ENCODE assay signal across 20 mouse cellular contexts in genomic region chr16:93932185-93933168, GRCm38 (mm10). TPM values are rescaled to one million over a fixed set of nuclear protein-coding genes. Genes with fewer than 3 reads are reported as not detected.
DNase-seq lines count a peak whose midpoint lies in the region; ATAC-seq and TF ChIP-seq lines count a peak whose summit lies in the region.
"Had no signal": no experiment of that assay in that cellular context is flagged by ENCODE, and none has a peak within 500 bp of the region (broad histone marks: within the 10 kb centered on the region; RNA-seq: fewer than 3 reads in every experiment).

No protein-coding gene starts in this region.

- H3K27ac ChIP-seq in liver, embryonic 15.5 days (replicated peaks): no peak overlapping the region
- H3K27ac ChIP-seq in intestine, embryonic 14.5 days (ENCODE audit: low read depth): peak overlapping the region; percentile 38; the same call in 1 of the 2 replicates
- H3K27ac ChIP-seq in small intestine, adult 2 months (ENCODE audit: insufficient read depth, low read depth, low read length): peak overlapping the region; percentile 65
- H3K27ac ChIP-seq in hindbrain, embryonic 14.5 days: no peak overlapping the region
- H3K27ac ChIP-seq: forebrain, embryonic 13.5 days; limb, embryonic 15.5 days; neural tube, embryonic 15.5 days had no signal

- 0 out of 2 replicates have a peak, but pooled peaks have one; percentile 20 for ATAC-seq in liver, embryonic 15.5 days (ENCODE audit: insufficient read depth)
- ATAC-seq in intestine, embryonic 14.5 days (replicated peaks; ENCODE audit: low FRiP score, low TSS enrichment, low read depth): no peak
- ATAC-seq in hindbrain, embryonic 14.5 days (ENCODE audit: low FRiP score): no peak
- ATAC-seq: forebrain, embryonic 13.5 days had no signal

- 63% methylated on average over 17 of the region's 17 CpGs for WGBS in liver, embryonic 15.5 days (ENCODE audit: insufficient replicate concordance)
- 52% methylated on average over 17 of the region's 17 CpGs for WGBS in intestine, embryonic 14.5 days
- WGBS in small intestine, adult 2 months: 26% methylated on average over 17 of the region's 17 CpGs
- WGBS in hindbrain, embryonic 14.5 days: 74% methylated on average over 17 of the region's 17 CpGs

- H3K27me3 ChIP-seq in liver, embryonic 15.5 days: peaks cover 32% of the 10 kb centered on the region
- peaks cover 19% of the 10 kb centered on the region for H3K27me3 ChIP-seq in intestine, embryonic 14.5 days (replicated peaks; ENCODE audit: control insufficient read depth, insufficient read depth, low read length)
- H3K27me3 ChIP-seq in small intestine, adult 2 months (ENCODE audit: control insufficient read depth, insufficient read depth, low read length): no peaks in the 10 kb centered on the region
- H3K27me3 ChIP-seq in hindbrain, embryonic 14.5 days (ENCODE audit: control insufficient read depth, insufficient read depth, low read length): peaks cover 25% of the 10 kb centered on the region

- DNase-seq in cerebellum, postnatal 14 days: peak; percentile 24 to 27
- no peak for DNase-seq in cerebellum, adult 8-10 months
- no peak for DNase-seq in liver
- peak; percentile 64 for DNase-seq in intestine, embryonic 14.5 days (ENCODE audit: low spot score)
- no peak for DNase-seq in hindbrain, embryonic 14.5 days (ENCODE audit: low spot score)
- no peak for DNase-seq in left cerebral cortex, adult 11 months (ENCODE audit: low spot score)
- DNase-seq: cerebellum, postnatal 36 days; kidney, adult 18-20 months; kidney, postnatal 14 days; layer of hippocampus, adult 9-11 months; midbrain, embryonic 14.5 days; retina, postnatal 1 day; spleen, adult 18-20 months; thymus, postnatal 4 days had no signal

- H3K9me3 ChIP-seq in liver, embryonic 15.5 days (replicated peaks): no peaks in the 10 kb centered on the region
- H3K9me3 ChIP-seq in intestine, embryonic 14.5 days (ENCODE audit: control insufficient read depth, low read length): no peaks in the 10 kb centered on the region
- H3K9me3 ChIP-seq in hindbrain, embryonic 14.5 days (ENCODE audit: control insufficient read depth, low read length): no peaks in the 10 kb centered on the region
- H3K9me3 ChIP-seq: forebrain, embryonic 13.5 days; limb, embryonic 15.5 days; neural tube, embryonic 15.5 days had no signal

- no peak overlapping the region for H3K4me3 ChIP-seq in liver, embryonic 15.5 days (replicated peaks)
- no peak overlapping the region for H3K4me3 ChIP-seq in intestine, embryonic 14.5 days (ENCODE audit: low read depth, low read length)
- no peak overlapping the region for H3K4me3 ChIP-seq in small intestine, adult 2 months (ENCODE audit: low read depth, low read length)
- H3K4me3 ChIP-seq in hindbrain, embryonic 14.5 days (replicated peaks; ENCODE audit: low read length): no peak overlapping the region
- H3K4me3 ChIP-seq: forebrain, embryonic 13.5 days; limb, embryonic 15.5 days; myocyte; neural tube, embryonic 15.5 days had no signal

- H3K9ac ChIP-seq in liver, embryonic 15.5 days: no peak overlapping the region
- no peak overlapping the region for H3K9ac ChIP-seq in intestine, embryonic 14.5 days (ENCODE audit: low read length)
- H3K9ac ChIP-seq in hindbrain, embryonic 14.5 days: no peak overlapping the region
- H3K9ac ChIP-seq: forebrain, embryonic 13.5 days; limb, embryonic 15.5 days; neural tube, embryonic 15.5 days had no signal

- 0 out of 2 replicates have a peak, but pooled peaks cover 7% of the 10 kb centered on the region for H3K4me1 ChIP-seq in liver, embryonic 15.5 days (replicated peaks)
- H3K4me1 ChIP-seq in intestine, embryonic 14.5 days (replicated peaks; ENCODE audit: control insufficient read depth, insufficient read depth, low read length): no peaks in the 10 kb centered on the region; the same call in 1 of the 2 replicates
- H3K4me1 ChIP-seq in small intestine, adult 2 months (ENCODE audit: control insufficient read depth, insufficient read depth, insufficient read length, low read length): peaks cover 11% of the 10 kb centered on the region
- H3K4me1 ChIP-seq in hindbrain, embryonic 14.5 days (replicated peaks; ENCODE audit: control insufficient read depth, insufficient read depth, low read length): no peaks in the 10 kb centered on the region

- no peak for TF ChIP-seq CTCF in small intestine, adult 2 months (IDR thresholded peaks at IDR 0.05; ENCODE audit: extremely low read depth, insufficient read length, insufficient replicate concordance, low read depth, low read length)

- TF ChIP-seq POLR2A in small intestine, adult 2 months (IDR thresholded peaks at IDR 0.05; ENCODE audit: low read depth, low read length): no peak

- no peak overlapping the region for H3K4me2 ChIP-seq in liver, embryonic 15.5 days
- no peak overlapping the region for H3K4me2 ChIP-seq in intestine, embryonic 14.5 days (ENCODE audit: low read length)
- no peak overlapping the region for H3K4me2 ChIP-seq in hindbrain, embryonic 14.5 days (replicated peaks)
- H3K4me2 ChIP-seq: forebrain, embryonic 13.5 days; limb, embryonic 15.5 days; neural tube, embryonic 15.5 days had no signal

- H3K36me3 ChIP-seq in liver, embryonic 15.5 days (replicated peaks): no peaks in the 10 kb centered on the region
- no peaks in the 10 kb centered on the region for H3K36me3 ChIP-seq in intestine, embryonic 14.5 days (ENCODE audit: control insufficient read depth, insufficient read depth, low read length)
- H3K36me3 ChIP-seq in small intestine, adult 2 months (ENCODE audit: control insufficient read depth, insufficient read depth, low read length): no peaks in the 10 kb centered on the region
- no peaks in the 10 kb centered on the region for H3K36me3 ChIP-seq in hindbrain, embryonic 14.5 days (replicated peaks; ENCODE audit: control insufficient read depth, insufficient read depth)
- H3K36me3 ChIP-seq: limb, embryonic 15.5 days; neural tube, embryonic 15.5 days had no signal

RNA-seq across cellular contexts. Expression of gene Chaf1b, which starts 48.8 kb away (rescaled TPM):
- polyA plus RNA-seq in liver, embryonic 15.5 days (2015; fragmentation: Nextera tagmentation; extraction: Ambion mirVana): 40.1 and 40.3 TPM in 2 replicates
- 81.4 and 88.8 TPM in 2 replicates for polyA plus RNA-seq in intestine, embryonic 14.5 days (2014; fragmentation: Nextera tagmentation; extraction: Ambion mirVana)
- polyA plus RNA-seq in small intestine, adult 2 months (2012; rRNA removed): 2.4 and 3.3 TPM in 2 replicates
- 19.9 and 21.2 TPM in 2 replicates for polyA plus RNA-seq in hindbrain, embryonic 14.5 days (2014; fragmentation: Nextera tagmentation; extraction: Ambion mirVana)

Comparison
In these comparisons a context has a peak if more than half of its experiments do, and no peak if none do; other contexts are left out.
1. DNase-seq: peak in cerebellum, postnatal 14 days (2 of 2) and intestine, embryonic 14.5 days (single experiment); none in cerebellum, adult 8-10 months (single experiment), liver (single experiment), hindbrain, embryonic 14.5 days (single experiment) and left cerebral cortex, adult 11 months (single experiment).
2. H3K27ac ChIP-seq: peak in intestine, embryonic 14.5 days (single experiment) and small intestine, adult 2 months (single experiment); none in liver, embryonic 15.5 days (single experiment) and hindbrain, embryonic 14.5 days (single experiment).